Mouse (Mus musculus) CD8-positive naive resting alpha-beta T cell, adult 57 days (primary cell): ENCODE data around the gene Pdk1. TPM values are rescaled to one million over a fixed set of nuclear protein-coding genes. Genes with fewer than 3 reads are reported as not detected.

ENCODE experiments used
- total RNA-seq: library from RNA; stranded (reverse); gene quantifications from one replicate; pipeline ENCODE4 v1.2.4, GENCODE M21; 2023

The Pdk1 gene
- total RNA-seq, result 94.9 TPM

GRCm38 (mm10) chr2:71872801-71873443, at the start of gene Pdk1:
Gene Pdk1, plus strand, starts transcription at chr2:71873224.

Other genes with a start within 250 kb of the Pdk1 start
- gene Itga6, start 127.6 kb upstream of the Pdk1 start, total RNA-seq, result 166 TPM
- 137 TPM for gene Rapgef4, start 108.0 kb downstream of the Pdk1 start, total RNA-seq